Mouse (Mus musculus) mesoderm, embryonic 11.5 days (tissue): Measurements from ENCODE around the gene Gm29776.
A peak's percentile ranks its signal among the peaks of the same experiment; 100 is the strongest.

Experiments used
- DNase-seq: peaks from one replicate; pipeline ENCODE4 v3.0.0-alpha.2; 2012; ENCODE audit warnings: low read depth, low spot score

The Gm29776 gene

DNA sequence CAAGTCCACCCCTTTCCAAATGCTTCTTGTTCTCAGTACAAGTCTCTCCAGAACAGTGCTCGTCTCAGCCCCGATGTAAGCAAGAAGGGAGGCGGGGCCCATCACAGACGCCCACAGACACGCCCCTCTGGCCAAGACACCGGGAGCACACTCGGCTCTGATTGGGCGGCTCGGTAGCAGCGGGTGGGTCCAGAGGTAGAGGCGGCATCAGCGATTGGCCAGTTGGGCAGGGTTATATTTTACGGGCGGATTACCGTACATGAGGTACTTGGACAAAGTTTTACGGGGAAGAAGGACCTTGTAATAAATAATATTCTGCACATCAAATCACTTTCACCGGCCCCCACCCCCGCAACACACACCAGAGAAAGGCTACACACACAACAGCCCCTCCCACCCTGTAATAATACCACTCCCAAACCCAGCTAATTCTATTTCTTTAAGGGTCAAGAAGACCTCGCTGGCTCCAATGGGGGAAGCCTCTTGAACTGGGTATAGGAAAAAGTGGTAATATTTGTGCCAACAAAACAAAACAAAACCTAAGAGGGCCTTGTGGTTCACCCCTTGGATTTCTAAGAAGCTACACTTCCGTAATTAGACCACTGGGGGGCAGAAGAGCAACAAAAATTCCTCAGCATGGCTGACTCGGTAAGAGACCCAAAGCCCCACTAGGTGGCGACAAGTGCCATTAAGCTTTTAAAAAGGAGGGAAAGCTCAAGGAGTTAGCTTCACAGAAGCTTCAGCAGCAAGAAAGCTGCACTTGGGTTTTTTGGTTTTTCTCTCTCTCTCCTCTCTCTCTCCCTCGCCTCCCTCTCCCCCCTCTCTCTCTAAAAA, 47.8 kb downstream of the Gm29776 start:
- DNase-seq, result peak; percentile 94

GRCm38 (mm10) chr14:54647900-54648299, 50.7 kb downstream of the Gm29776 start:
- DNase-seq, result no peak

- DNase-seq, result no peak
Observed at GRCm38 (mm10) chr14:54646898-54647636, 51.6 kb downstream of the Gm29776 start.

GRCm38 (mm10) chr14:54646455-54646854, 52.2 kb downstream of the Gm29776 start:
- DNase-seq, result no peak

- no peak for DNase-seq
Observed at GRCm38 (mm10) chr14:54644294-54644693, 54.3 kb downstream of the Gm29776 start.

- DNase-seq, result no peak
Observed at GRCm38 (mm10) chr14:54643011-54643410, 55.6 kb downstream of the Gm29776 start.
